Mouse (Mus musculus) heart, postnatal 25 days (tissue): ENCODE data around the gene Midn. TPM values are rescaled to one million over a fixed set of nuclear protein-coding genes. Genes with fewer than 3 reads are reported as not detected.

Source experiments
- DNase-seq: peaks from one replicate; pipeline ENCODE4 v3.0.0; 2022; ENCODE audit warnings: low spot score
- intact Hi-C: fragments of 180-260 bp; cut with DNase I; formaldehyde crosslinking; loops from one replicate; pipeline ENCODE4 v1.15.1; 2025
- total RNA-seq, 2 experiments: library from RNA; stranded (reverse); gene quantifications; 2 replicates each; pipeline ENCODE4 v1.2.3; 2021

Gene Midn
- total RNA-seq, 2 experiments from 2014 or later = 92.1 to 120 TPM

GRCm38 (mm10) chr10:80152873-80153260 lies 4.8 kb downstream of the Midn start:
- intact Hi-C loops = no loop called here
- DNase-seq = peak; percentile 38

DNA sequence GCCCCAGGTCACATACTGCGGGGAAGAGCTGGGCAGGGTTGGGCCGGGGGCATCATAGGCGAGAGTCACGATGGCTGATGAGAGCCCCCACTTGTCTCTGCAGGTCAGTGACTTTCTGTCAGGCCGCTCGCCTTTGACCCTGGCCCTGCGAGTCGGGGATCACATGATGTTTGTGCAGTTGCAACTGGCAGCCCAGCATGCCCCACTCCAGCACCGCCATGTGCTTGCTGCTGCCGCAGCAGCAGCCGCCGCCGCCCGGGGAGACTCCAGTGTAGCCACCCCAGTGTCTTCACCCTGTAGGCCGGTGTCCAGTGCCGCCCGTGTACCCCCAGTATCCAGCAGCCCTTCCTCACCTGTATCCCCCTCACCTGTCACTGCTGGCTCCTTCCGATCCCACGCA lies 5.6 kb downstream of the Midn start:
- intact Hi-C loops = no loop called here
- no peak for DNase-seq

DNA sequence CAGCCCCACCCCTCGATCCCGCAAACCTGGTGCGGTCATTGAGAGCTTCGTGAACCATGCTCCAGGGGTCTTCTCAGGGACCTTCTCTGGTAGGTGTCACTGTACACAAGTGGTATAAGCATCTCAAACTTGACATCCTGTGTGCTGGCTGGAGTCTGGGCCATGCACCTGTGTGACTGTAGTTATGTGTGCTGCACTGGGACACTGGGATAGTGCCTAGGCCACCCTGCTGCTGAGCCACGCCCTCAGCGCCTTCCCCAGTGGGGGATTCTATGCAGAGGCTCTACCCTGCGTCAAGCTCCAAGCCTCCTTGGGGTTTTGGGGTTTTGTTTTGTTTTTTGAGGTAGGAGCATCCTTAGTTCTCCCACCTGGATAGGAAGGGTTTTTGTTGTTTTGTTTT lies 6.3 kb downstream of the Midn start:
- DNase-seq = no peak
- intact Hi-C loops = no loop called here

DNA sequence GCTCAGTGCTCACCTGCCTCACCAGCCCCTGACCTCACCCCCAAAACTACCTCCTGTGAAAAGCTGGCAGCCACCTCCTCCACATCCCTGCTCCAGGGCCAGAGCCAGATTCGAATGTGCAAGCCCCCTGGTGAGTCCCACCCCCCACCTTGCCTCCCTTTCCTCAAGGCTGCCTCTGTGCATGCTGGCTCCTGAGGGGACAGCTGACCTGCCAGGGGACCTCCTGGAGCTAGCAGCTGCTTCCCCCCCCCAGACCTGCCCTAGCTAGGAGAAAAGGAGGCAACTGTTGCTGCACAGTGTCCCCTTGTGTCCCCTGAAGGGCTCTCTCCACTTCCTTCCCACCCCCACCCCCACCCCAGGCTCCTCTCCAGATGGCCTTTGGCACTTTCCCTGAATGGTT lies 7.2 kb downstream of the Midn start:
- DNase-seq = no peak
- intact Hi-C loops = no loop called here

- DNase-seq = no peak
- intact Hi-C loops = no loop called here
Observed at GRCm38 (mm10) chr10:80156002-80156751, 8.1 kb downstream of the Midn start.

- no peak for DNase-seq
- intact Hi-C loops = no loop called here
Observed at GRCm38 (mm10) chr10:80156752-80157053, 8.6 kb downstream of the Midn start.

GRCm38 (mm10) chr10:80157141-80157929 lies 9.3 kb downstream of the Midn start:
- no peak for DNase-seq
- intact Hi-C loops = no loop called here

DNA sequence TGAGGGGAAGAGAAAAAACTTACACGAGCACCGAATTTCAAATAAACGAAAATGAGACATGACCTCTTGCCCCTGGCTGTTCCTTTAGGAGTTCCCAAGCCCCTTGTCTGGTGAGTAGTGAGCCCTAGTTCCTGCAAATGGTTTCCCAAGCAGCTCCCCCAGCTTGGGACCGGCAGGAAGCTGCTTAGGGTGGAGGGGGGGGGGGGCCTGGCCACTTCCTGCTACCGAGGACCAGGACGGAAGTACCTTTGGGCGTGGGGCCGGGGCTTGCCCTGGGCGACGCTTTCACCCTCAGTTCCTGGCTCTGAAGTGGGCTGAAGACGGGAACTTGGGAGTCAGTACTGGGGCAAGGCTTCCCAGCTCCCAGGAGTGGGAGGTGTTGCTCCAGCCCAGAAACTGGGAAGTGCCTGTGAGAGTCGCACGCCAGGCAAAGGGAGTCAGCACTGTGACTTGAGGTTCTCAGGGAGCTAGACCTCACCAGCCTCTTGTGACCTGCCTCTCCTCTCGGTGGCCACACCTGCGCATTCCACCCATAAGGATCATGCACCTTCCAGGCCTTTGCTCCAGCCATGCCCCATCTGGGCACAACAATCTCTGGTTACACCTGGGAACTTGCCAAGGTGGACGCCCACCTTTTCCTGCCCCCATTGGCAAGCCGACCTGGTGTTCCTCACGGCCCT lies 10.4 kb downstream of the Midn start:
- intact Hi-C loops = no loop called here
- DNase-seq = peak; percentile 81

- DNase-seq = peak; percentile 51
- intact Hi-C loops = no loop called here
Observed at GRCm38 (mm10) chr10:80159021-80159560, 11.0 kb downstream of the Midn start.

GRCm38 (mm10) chr10:80159561-80160454 lies 11.7 kb downstream of the Midn start:
- peak; percentile 99 for DNase-seq
- intact Hi-C loops = no loop called here

DNA sequence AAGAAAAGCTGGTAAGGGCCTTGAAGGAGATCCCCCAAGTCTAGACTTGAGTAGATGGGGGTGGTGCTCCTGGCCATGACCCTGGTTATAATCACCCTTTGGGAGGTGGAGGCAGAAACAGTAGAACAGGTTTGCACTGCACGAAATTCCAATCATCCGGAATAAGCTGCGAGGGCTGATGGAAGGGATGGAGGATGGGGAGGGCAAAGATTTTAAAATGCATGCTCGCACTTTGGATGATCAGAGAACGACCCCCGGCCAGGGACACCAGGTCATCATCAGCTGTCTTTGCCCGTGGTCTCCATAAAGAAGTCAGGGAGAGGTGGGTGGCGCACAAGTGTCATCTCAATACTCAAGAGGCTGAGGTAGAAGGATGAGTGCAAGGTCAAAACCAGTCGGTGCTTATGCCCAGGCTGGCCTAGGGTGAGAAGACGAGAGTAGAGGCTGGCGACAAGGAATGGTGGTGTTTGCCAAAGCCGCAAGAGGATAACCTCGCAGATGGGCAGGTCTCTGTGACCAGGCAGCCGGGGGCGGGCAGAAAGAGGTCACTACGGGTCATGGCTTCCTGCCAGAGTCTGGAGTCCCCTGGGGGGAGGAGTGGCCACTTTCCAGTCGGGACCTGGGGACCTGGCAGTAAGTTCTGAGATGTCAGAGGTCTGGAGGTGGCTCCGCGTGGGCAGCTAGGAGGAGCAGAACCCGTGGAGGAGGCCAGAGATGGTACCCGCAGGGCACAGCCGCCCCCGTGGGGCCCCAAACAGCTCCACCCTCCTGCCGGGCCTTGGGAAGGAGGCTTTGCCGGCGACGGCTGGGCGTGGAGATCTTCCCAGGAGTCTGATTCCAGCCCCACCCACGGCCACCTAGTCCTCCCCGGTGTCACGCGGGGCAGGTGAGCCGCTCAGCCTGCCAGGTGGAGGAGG lies 12.6 kb downstream of the Midn start:
- DNase-seq = peak; percentile 83
- intact Hi-C loops = no loop called here

- intact Hi-C loops = no loop called here
- DNase-seq = peak; percentile 36
Observed at GRCm38 (mm10) chr10:80161522-80162242, 13.6 kb downstream of the Midn start.

DNA sequence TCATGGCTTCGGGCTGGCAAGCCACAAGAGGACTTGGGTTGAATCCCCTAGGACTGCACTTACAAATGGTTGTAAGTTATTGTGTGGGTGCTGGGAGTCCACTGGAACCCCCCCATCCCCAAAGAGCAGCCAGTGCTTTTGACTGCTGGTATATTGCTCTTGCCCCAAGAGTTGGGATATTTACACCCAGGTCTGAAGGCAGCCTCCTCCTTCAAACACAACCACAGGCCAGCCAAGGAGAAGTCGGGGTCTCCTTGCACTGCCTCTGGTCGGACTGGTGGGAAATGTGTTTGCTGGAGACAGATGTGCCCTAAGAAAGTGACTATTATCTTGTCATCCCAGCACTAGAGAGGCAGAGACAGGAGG lies 14.2 kb downstream of the Midn start:
- intact Hi-C loops = no loop called here
- no peak for DNase-seq

DNA sequence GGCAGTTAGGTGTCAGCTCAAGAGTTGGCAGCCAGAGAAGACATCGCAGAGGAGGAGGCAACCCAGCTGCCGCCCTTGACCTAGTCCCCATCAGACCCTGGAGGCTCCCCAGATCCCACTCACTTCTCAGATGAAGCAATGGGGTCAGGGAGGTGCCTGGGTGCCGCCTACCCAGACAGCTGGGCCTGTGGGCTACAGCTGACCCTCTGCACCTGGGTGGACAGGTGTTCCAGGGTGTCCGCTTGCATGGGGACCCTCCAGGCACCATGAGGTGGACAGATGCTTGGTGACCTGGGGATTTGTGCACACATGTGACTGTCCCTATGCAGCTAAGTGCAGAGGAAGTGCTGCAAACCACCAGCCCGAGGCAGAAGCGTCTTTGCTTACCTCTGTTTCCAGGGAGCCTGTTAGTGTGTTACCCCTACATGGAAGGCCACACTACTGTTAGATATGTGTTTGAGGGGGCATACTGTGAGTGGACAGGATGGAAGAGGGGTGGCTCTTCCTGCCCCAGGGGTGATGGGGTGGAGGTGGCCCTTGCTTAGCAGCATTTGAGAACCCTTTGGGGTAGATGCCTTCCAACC lies 14.7 kb downstream of the Midn start:
- intact Hi-C loops = no loop called here
- no peak for DNase-seq

DNA sequence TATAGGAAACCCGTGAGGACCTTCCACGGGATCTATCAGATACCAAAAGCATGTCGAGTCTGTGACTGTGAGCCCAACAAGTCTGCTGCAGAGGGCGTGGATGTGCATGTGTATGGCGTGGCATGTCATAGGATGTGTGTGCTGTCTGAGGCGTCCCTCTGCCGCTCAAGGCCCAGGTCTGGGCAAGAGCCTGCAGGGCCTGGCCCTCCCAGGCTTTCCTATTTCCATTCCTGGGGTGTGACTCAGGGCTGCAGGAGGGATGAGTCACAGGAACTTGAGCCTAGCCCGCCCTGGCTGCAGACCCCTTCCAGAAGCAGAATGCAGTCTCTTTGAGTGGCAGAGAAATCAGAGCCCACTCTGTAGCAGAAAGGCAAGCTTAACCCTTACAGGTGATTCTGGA lies 15.6 kb downstream of the Midn start:
- DNase-seq = peak; percentile 60
- intact Hi-C loops = no loop called here

DNA sequence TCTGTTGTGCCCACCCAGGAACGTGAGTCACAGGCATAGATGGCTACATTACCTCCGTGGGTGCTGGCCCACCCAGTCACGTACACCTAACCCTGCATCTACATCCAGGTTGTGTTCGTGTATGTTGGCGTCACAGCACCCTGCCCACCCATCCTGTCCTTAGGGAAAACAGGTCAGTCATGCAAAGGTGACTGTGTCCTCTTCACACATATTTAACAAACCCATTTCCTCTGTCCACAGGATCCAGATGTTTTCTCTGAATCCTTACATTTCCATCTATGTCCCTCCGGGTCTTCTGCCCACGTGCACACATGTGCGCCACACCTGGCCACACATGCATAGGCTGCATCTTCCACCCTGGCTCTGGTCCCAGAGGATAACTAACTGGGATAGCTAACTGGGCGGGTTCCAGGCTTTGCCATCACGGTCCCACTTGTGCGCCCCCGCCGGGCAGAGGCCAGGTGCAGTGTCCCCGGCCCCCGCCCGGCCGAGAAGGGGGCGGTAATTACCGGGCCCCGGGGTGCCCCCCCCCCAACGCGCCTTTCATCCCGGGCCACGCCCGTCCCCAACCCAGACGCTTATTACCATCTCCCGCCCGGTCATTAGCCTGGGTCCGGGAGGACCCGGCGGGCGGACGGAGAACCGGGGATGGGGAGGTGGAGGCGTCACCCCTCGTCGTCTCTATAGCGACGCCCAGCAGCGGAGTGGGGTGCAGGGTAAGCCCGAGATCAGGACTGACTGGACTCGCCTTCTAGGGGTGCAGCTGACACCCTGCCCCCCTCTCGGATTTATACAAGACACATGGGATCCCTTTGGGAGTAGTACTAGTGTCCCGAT lies 16.3 kb downstream of the Midn start:
- intact Hi-C loops = no loop called here

DNA sequence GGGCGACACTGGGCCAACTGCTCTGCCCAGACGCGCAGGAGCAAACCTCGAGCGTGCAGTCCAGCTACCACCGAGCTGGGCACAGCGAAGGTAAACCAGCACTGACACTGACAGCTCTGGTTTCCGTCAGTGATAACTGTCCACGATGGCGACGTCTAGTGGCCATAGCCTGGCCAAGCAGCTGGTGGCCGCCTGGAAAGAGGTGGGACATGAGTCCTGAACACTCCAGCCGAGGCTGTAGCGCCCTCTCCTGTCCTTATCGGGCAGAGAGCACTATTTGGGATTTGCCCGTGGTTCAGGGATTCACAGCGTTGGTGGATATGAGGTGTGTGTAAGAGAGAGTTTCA lies 16.9 kb downstream of the Midn start:
- DNase-seq = peak; percentile 92
- intact Hi-C loops = loop anchor here (1.0 kb wide), 1 partner anchor 20 kb away; no protein-coding TSS in a partner anchor

More for the DNA sequence above, 16.3 kb downstream of the Midn start:
- no peak for DNase-seq
